In the genomic region with DNA sequence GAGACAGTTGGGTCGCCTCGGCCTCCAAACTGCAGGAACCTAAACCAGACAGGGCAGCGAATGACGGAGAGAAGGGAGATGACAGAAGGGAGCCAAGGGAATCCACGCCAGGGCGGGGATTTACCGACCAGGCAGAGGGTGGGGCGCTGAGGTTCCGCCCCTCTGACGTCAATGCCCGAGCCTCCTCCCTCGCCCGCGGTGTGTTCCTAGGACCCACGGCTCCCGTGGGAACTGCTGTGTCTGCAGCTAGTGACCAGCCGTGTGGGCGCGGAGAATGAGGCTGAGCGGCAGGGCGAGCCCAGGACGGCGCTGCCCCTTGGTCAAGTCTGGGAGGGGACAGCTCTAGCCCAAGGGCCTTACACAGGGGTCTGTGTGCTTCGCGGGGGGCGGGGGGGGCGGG, we compare ENCODE assay signal across 8 mouse cellular contexts. TPM values are rescaled to one million over a fixed set of nuclear protein-coding genes. Genes with fewer than 3 reads are reported as not detected.
DNase-seq lines count a peak whose midpoint lies in the region; ATAC-seq lines count a peak whose summit lies in the region.

No protein-coding gene starts in this region.

- peak overlapping the region; percentile 48 for H3K9ac ChIP-seq in hindbrain, embryonic 14.5 days

- peaks cover 15% of the 10 kb centered on the region for H3K27me3 ChIP-seq in hindbrain, embryonic 14.5 days (ENCODE audit: control insufficient read depth, insufficient read depth, low read length)

- under 1% methylated on average over 27 of the region's 27 CpGs for WGBS in hindbrain, embryonic 14.5 days

- peaks cover 5% of the 10 kb centered on the region; the same call in 1 of the 2 replicates for H3K4me1 ChIP-seq in hindbrain, embryonic 14.5 days (replicated peaks; ENCODE audit: control insufficient read depth, insufficient read depth, low read length)

- H3K9me3 ChIP-seq in hindbrain, embryonic 14.5 days (ENCODE audit: control insufficient read depth, low read length) = no peaks in the 10 kb centered on the region

- H3K4me3 ChIP-seq in hindbrain, embryonic 14.5 days (replicated peaks; ENCODE audit: low read length) = peak overlapping the region; percentile 40

- DNase-seq in R1 (ENCODE audit: low read depth, low spot score) = peak; percentile 87
- DNase-seq in cerebellum, adult 9-11 months = peak; percentile 80
- peak; percentile 67 to 69 for DNase-seq in frontal cortex, postnatal 36 days (ENCODE audit: low spot score in 2 of 2)
- DNase-seq in hindbrain, embryonic 14.5 days (ENCODE audit: low spot score) = peak; percentile 67
- DNase-seq in left cerebral cortex, adult 18-20 months (ENCODE audit: low spot score in 2 of 2) = peak; percentile 78 to 83
- peak; percentile 85 to 86 for DNase-seq in lung, postnatal 4 days
- peak; percentile 85 for DNase-seq in right cerebral cortex, adult 18-20 months
- DNase-seq in urinary bladder, postnatal 14 days (ENCODE audit: low spot score) = peak; percentile 85

- H3K4me2 ChIP-seq in hindbrain, embryonic 14.5 days (replicated peaks) = peak overlapping the region; percentile 93

- peak; percentile 34; the same call in 1 of the 2 replicates for ATAC-seq in hindbrain, embryonic 14.5 days (ENCODE audit: low FRiP score)

- no peak overlapping the region for H3K27ac ChIP-seq in hindbrain, embryonic 14.5 days

- no peaks in the 10 kb centered on the region for H3K36me3 ChIP-seq in hindbrain, embryonic 14.5 days (replicated peaks; ENCODE audit: control insufficient read depth, insufficient read depth)

RNA-seq across cellular contexts. Expression of a gene that starts 11.9 kb away (rescaled TPM):
- polyA plus RNA-seq in hindbrain, embryonic 14.5 days (2014; fragmentation: Nextera tagmentation; extraction: Ambion mirVana) = 0.09 and 0.16 TPM in 2 replicates
- total RNA-seq in left cerebral cortex, adult 18-20 months (2021) = under 1 TPM in 1 of 2 experiments, not detected in 1; 0.14 TPM

RNA-seq across cellular contexts. Expression of a gene that starts 30.3 kb away (rescaled TPM):
- polyA plus RNA-seq in hindbrain, embryonic 14.5 days (2014; fragmentation: Nextera tagmentation; extraction: Ambion mirVana) = 12.3 and 14.8 TPM in 2 replicates
- total RNA-seq in left cerebral cortex, adult 18-20 months (2021) = 100 to 1,000 TPM; 164 to 182 TPM

RNA-seq across cellular contexts. Expression of a gene that starts 50.7 kb away (rescaled TPM):
- polyA plus RNA-seq in hindbrain, embryonic 14.5 days (2014; fragmentation: Nextera tagmentation; extraction: Ambion mirVana) = 0.16 TPM in 1 of 2 replicates, not detected in the other
- total RNA-seq in left cerebral cortex, adult 18-20 months (2021) = under 1 TPM; 0.42 to 0.54 TPM
